Mouse (Mus musculus) forebrain, embryonic 13.5 days (tissue): ENCODE results near the gene Ulk3. TPM values are rescaled to one million over a fixed set of nuclear protein-coding genes. Genes with fewer than 3 reads are reported as not detected.

Experiments
- ATAC-seq: fragments of 200-750 bp; cut with Nextera tagmentation; 2 replicates; pipeline ENCODE4 v1.8.0; 2017
- H3K27ac ChIP-seq: fragments of 300-500 bp; sonication (generic); 2 replicates; pipeline ENCODE4 v1.5.1; 2015; ENCODE audit warnings: inconsistent platforms, mild to moderate bottlenecking, moderate library complexity
- H3K27me3 ChIP-seq: fragments of 300-500 bp; sonication (generic); 2 replicates; pipeline ENCODE4 v1.6.1; 2015; ENCODE audit warnings: mild to moderate bottlenecking, inconsistent platforms
- H3K36me3 ChIP-seq: fragments of 300-500 bp; sonication (generic); 2 replicates; pipeline ENCODE4 v1.6.1; 2015; ENCODE audit warnings: mild to moderate bottlenecking, inconsistent platforms; ENCODE audit not compliant: poor library complexity, severe bottlenecking
- H3K4me1 ChIP-seq: fragments of 300-500 bp; sonication (generic); 2 replicates; pipeline ENCODE4 v1.6.1; 2015; ENCODE audit warnings: inconsistent platforms
- H3K4me2 ChIP-seq: fragments of 300-500 bp; sonication (generic); 2 replicates; pipeline ENCODE4 v1.6.1; 2015; ENCODE audit warnings: inconsistent platforms, mild to moderate bottlenecking, moderate library complexity
- H3K4me3 ChIP-seq: fragments of 300-500 bp; sonication (generic); 2 replicates; pipeline ENCODE4 v1.5.1; 2015; ENCODE audit warnings: mild to moderate bottlenecking, inconsistent platforms
- H3K9ac ChIP-seq: fragments of 300-500 bp; sonication (generic); 2 replicates; pipeline ENCODE4 v1.6.1; 2015; ENCODE audit warnings: mild to moderate bottlenecking, inconsistent platforms
- H3K9me3 ChIP-seq: fragments of 300-500 bp; sonication (generic); replicated peaks from 2 replicates; pipeline ENCODE4 v1.6.1; 2016; ENCODE audit warnings: inconsistent platforms
- WGBS: fragments of 180-500 bp; shearing (Covaris S2); methylation state at CpG from one replicate; pipeline ENCODE4 v1.1.7; 2015; 5-methylcytosine and 5-hydroxymethylcytosine counted together
- polyA plus RNA-seq: library from polyadenylated mRNA; unstranded; fragments of >200 nt; fragmentation: Nextera tagmentation; extraction: Ambion mirVana; gene quantifications from 2 replicates; pipeline ENCODE4 v1.2.1, GENCODE M21; 2015

The Ulk3 gene
- polyA plus RNA-seq, 1 experiment from 2014 or later, result 20.3 TPM

DNA sequence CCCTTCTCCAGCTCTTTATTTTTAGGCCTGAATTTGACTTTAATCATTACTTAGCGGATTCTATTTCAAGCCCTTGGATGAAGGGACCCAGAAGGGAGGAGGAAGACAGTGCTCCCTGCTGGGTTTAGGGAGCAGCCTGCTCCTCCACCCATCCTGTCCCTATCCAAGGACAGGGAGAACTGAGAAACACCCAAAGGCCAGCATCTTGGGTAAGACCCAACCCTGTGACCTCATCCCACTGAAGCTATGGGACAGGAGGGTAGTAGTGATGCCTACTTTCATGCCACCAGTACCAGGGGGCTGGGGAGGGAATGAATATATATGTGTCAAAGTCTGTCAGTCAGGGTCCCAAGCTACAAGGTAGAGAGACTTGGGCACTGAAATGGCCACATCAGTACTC is 51.8 kb downstream of the Ulk3 start:
- Histone ChIP-seq H3K4me3 (no peak overlapping the region), H3K9ac (peak overlapping the region; percentile 47; the same call in 1 of the 2 replicates), H3K4me2 (peak overlapping the region; percentile 14; the same call in 1 of the 2 replicates), H3K4me1 (peaks cover 79% of the 10 kb centered on the region), H3K36me3 (peaks cover 10% of the 10 kb centered on the region; the same call in 1 of the 2 replicates), H3K27me3 (no peaks in the 10 kb centered on the region), H3K9me3 (no peaks in the 10 kb centered on the region), H3K27ac (no peak overlapping the region)
- ATAC-seq, result no peak
- 73% methylated on average over 1 of the region's 1 CpGs for WGBS

- Histone ChIP-seq H3K9ac (0 out of 2 replicates have a peak overlapping the region, but pooled peaks have one; percentile 9), H3K4me1 (peaks cover 79% of the 10 kb centered on the region), H3K4me2 (peak overlapping the region; percentile 83; the same call in 1 of the 2 replicates), H3K27ac (no peak overlapping the region), H3K4me3 (no peak overlapping the region), H3K27me3 (no peaks in the 10 kb centered on the region), H3K36me3 (peaks cover 10% of the 10 kb centered on the region; the same call in 1 of the 2 replicates), H3K9me3 (no peaks in the 10 kb centered on the region)
- WGBS, result 87% methylated on average over 13 of the region's 13 CpGs
- ATAC-seq, result no peak
Observed at GRCm38 (mm10) chr9:57641775-57642550, 52.7 kb downstream of the Ulk3 start.

DNA sequence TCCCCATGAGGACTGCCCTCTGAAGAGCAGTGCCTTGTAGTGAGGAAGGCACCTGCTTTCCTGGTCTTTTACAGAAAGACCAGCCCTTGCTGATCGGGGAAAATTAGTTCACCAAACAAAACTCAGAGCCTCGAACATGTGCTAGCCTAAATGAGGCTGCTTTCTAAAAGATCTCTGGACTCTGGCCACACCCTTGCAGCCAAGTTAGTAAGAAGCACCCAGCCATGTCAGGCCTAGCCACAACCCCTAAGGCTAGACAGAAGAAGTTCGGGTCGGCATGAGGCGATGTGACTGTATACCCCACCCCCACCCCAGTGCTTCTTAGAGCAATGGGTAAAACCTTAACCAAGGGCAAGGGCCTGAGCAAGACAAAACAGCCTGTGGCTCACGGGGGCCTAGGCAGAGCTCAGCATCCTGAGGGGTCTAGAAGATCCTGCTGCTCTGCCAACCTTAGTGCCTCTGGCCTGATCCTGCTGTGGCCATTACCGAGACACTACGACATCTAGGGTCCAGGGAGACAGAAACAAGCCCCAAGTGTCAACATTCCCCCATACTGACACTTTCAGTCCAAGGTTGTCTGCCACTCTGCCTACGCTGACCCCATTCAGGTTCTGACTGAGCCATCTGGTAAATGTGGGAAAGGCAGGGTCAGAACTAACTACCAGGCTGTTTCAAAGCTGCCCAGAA is 54.1 kb downstream of the Ulk3 start:
- H3K36me3 ChIP-seq, result peaks cover 10% of the 10 kb centered on the region; the same call in 1 of the 2 replicates
- no peak overlapping the region for H3K27ac ChIP-seq
- H3K9me3 ChIP-seq, result no peaks in the 10 kb centered on the region
- H3K9ac ChIP-seq, result peak overlapping the region; percentile 98
- no peaks in the 10 kb centered on the region for H3K27me3 ChIP-seq
- no peak for ATAC-seq
- 72% methylated on average over 9 of the region's 9 CpGs for WGBS
- peak overlapping the region; percentile 83 for H3K4me2 ChIP-seq
- peaks cover 66% of the 10 kb centered on the region for H3K4me1 ChIP-seq
- H3K4me3 ChIP-seq, result peak overlapping the region; percentile 98

GRCm38 (mm10) chr9:57643856-57644180 is 54.6 kb downstream of the Ulk3 start:
- H3K27ac ChIP-seq, result no peak overlapping the region
- WGBS, result 71% methylated on average over 7 of the region's 7 CpGs
- no peaks in the 10 kb centered on the region for H3K9me3 ChIP-seq
- H3K4me2 ChIP-seq, result peak overlapping the region; percentile 83
- peak overlapping the region; percentile 98 for H3K9ac ChIP-seq
- peaks cover 61% of the 10 kb centered on the region for H3K4me1 ChIP-seq
- H3K27me3 ChIP-seq, result no peaks in the 10 kb centered on the region
- ATAC-seq, result no peak
- peaks cover 10% of the 10 kb centered on the region; the same call in 1 of the 2 replicates for H3K36me3 ChIP-seq
- H3K4me3 ChIP-seq, result peak overlapping the region; percentile 98

GRCm38 (mm10) chr9:57644442-57644943 is 55.2 kb downstream of the Ulk3 start:
- peak overlapping the region; percentile 83 for H3K4me2 ChIP-seq
- H3K4me1 ChIP-seq, result peaks cover 54% of the 10 kb centered on the region
- peaks cover 10% of the 10 kb centered on the region; the same call in 1 of the 2 replicates for H3K36me3 ChIP-seq
- peak; percentile 25 for ATAC-seq
- peak overlapping the region; percentile 98 for H3K9ac ChIP-seq
- peak overlapping the region; percentile 94 for H3K27ac ChIP-seq
- no peaks in the 10 kb centered on the region for H3K27me3 ChIP-seq
- WGBS, result under 1% methylated on average over 18 of the region's 18 CpGs
- H3K9me3 ChIP-seq, result no peaks in the 10 kb centered on the region
- peak overlapping the region; percentile 98 for H3K4me3 ChIP-seq

DNA sequence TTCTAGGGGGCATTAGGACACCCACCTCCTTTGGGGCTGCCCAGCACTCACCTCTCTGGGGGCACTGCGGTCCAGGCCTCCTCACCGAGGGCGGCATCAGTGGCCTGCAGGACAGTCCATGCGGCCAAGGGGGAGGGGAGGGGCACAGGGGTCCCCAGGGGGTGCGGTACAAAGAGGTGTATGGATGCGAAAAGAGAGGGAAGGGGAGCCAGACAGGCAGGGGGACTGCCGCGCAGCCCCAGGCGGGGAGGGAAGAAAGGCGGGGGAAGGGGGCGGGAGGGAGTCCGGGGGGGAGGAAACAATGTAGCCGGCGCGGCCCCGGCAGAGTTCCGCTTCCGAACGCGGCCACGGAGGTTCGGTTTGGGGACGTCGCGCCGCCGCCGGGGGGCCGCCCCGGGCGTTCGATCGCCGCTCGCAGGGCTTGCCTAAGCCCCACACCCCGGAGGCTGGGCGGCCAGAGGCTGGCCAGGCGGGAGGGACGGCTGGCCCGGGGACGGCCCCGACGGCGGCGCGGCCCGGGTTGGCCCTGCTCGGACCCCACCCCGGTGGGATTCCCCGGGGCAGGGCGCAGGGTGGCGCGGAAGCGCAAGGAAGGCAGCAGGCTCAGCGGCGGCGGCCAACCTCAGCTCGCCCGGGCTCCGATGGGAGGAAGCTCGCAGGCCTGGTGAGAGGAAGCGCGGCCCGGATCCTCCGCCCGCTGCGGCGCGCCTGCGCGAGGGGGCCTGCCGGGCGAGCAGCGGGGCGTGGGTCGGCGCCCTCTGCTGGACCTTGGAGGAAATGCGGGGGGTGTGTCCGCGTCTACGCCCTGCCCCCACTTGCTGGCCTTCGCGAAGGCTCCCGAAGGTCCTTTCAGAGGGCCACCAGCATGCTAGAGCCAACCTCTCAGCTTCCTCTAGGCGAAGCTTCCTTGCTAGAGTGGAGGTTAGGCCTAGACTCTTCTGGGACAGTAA is 56.0 kb downstream of the Ulk3 start:
- Histone ChIP-seq H3K36me3 (peaks cover 10% of the 10 kb centered on the region; the same call in 1 of the 2 replicates), H3K4me2 (peak overlapping the region; percentile 83), H3K27me3 (no peaks in the 10 kb centered on the region), H3K4me3 (peak overlapping the region; percentile 98), H3K9ac (peak overlapping the region; percentile 98), H3K4me1 (peaks cover 47% of the 10 kb centered on the region), H3K27ac (peak overlapping the region; percentile 94), H3K9me3 (no peaks in the 10 kb centered on the region)
- ATAC-seq, result peak; percentile 92
- under 1% methylated on average over 68 of the region's 85 CpGs for WGBS

Other genes with a start within 250 kb of the Ulk3 start
- 26.1 TPM in 2 replicates for gene Ppcdc, start 149.3 kb upstream of the Ulk3 start, polyA plus RNA-seq
- gene Scamp5, start 121.4 kb upstream of the Ulk3 start, polyA plus RNA-seq, result 52.2 and 62.1 TPM in 2 replicates
- gene Rpp25, start 85.4 kb upstream of the Ulk3 start, polyA plus RNA-seq, result 11.0 and 12.8 TPM in 2 replicates
- gene Cox5a, start 68.2 kb upstream of the Ulk3 start, polyA plus RNA-seq, result 775 and 903 TPM in 2 replicates
- 20.1 and 23.3 TPM in 2 replicates for gene Fam219b, start 51.9 kb upstream of the Ulk3 start, polyA plus RNA-seq
- gene Mpi, start 36.7 kb upstream of the Ulk3 start, polyA plus RNA-seq, result 63.2 and 70.0 TPM in 2 replicates
- 56.5 and 63.9 TPM in 2 replicates for gene Scamp2, start 28.5 kb upstream of the Ulk3 start, polyA plus RNA-seq
- gene Cplx3, start 16.8 kb downstream of the Ulk3 start, polyA plus RNA-seq, result not detected in 2 replicates
- gene Lman1l, start 31.3 kb downstream of the Ulk3 start, polyA plus RNA-seq, result not detected in 2 replicates
- 35.0 and 39.8 TPM in 2 replicates for gene Csk, start 64.2 kb downstream of the Ulk3 start, polyA plus RNA-seq
- not detected in 2 replicates for gene Cyp1a2, start 94.3 kb downstream of the Ulk3 start, polyA plus RNA-seq
- 0.06 TPM in 1 of 2 replicates, not detected in the other for gene Cyp1a1, start 98.5 kb downstream of the Ulk3 start, polyA plus RNA-seq
- 36.0 and 41.5 TPM in 2 replicates for gene Edc3, start 119.1 kb downstream of the Ulk3 start, polyA plus RNA-seq
- gene Clk3, start 176.4 kb downstream of the Ulk3 start, polyA plus RNA-seq, result 90.5 and 91.0 TPM in 2 replicates
- 12.3 and 12.8 TPM in 2 replicates for gene Arid3b, start 247.3 kb downstream of the Ulk3 start, polyA plus RNA-seq